Mouse (Mus musculus) bone marrow macrophage, adult 2 months (primary cell): Measurements from ENCODE around the gene Tmem116. TPM values are rescaled to one million over a fixed set of nuclear protein-coding genes. Genes with fewer than 3 reads are reported as not detected.
A peak's percentile ranks its signal among the peaks of the same experiment; 100 is the strongest.

ENCODE experiments used
- H3K27ac ChIP-seq: 2 replicates; pipeline ENCODE4 v1.5.1; 2012; ENCODE audit warnings: low read depth, low read length; ENCODE audit not compliant: insufficient read depth
- H3K4me1 ChIP-seq: 2 replicates; pipeline ENCODE4 v1.6.1; 2012; ENCODE audit warnings: low read length; ENCODE audit not compliant: control insufficient read depth, insufficient read depth
- H3K4me3 ChIP-seq: 2 replicates; pipeline ENCODE4 v1.5.1; 2012; ENCODE audit warnings: mild to moderate bottlenecking, low read length, moderate library complexity; ENCODE audit not compliant: insufficient read depth
- CTCF ChIP-seq: IDR thresholded peaks from 2 replicates; pipeline ENCODE4 v1.5.1; 2012; ENCODE audit warnings: low read depth, mild to moderate bottlenecking, low read length, moderate library complexity
- POLR2A ChIP-seq: IDR thresholded peaks from 2 replicates; pipeline ENCODE4 v1.6.1; 2012; ENCODE audit warnings: mild to moderate bottlenecking, low read depth, low read length, borderline replicate concordance
- polyA plus RNA-seq: library from polyadenylated mRNA; stranded (reverse); fragments of >200 nt; gene quantifications from 2 replicates; pipeline ENCODE4 v1.2.4, GENCODE M21; 2012; ENCODE audit not compliant: missing spikeins, insufficient read depth, insufficient read length

Tmem116 gene
- polyA plus RNA-seq, 1 experiment, result 2.3 TPM

DNA sequence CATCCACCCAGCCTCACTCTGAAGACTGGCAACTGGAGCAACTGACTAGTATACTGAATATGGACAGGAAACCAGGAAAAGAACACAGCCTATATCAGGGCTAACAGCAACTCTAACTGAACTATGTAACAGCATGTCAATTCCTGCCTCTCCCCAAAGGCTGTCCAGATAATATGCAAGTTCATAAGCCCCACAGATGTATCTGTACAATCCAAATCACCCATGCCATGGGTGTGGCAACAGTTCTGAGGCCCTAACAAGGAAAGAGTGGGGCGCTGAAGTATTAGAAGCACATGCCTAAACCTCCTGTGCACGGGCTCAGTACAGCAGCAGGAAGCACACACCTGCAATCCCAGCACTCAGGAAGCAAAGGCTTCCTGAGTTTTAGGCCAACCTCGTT, 83.4 kb downstream of the Tmem116 start:
- no peak overlapping the region for H3K4me3 ChIP-seq
- no peak for TF ChIP-seq CTCF
- TF ChIP-seq POLR2A, result no peak
- peaks cover 5% of the 10 kb centered on the region; the same call in 1 of the 2 replicates for H3K4me1 ChIP-seq
- H3K27ac ChIP-seq, result no peak overlapping the region

DNA sequence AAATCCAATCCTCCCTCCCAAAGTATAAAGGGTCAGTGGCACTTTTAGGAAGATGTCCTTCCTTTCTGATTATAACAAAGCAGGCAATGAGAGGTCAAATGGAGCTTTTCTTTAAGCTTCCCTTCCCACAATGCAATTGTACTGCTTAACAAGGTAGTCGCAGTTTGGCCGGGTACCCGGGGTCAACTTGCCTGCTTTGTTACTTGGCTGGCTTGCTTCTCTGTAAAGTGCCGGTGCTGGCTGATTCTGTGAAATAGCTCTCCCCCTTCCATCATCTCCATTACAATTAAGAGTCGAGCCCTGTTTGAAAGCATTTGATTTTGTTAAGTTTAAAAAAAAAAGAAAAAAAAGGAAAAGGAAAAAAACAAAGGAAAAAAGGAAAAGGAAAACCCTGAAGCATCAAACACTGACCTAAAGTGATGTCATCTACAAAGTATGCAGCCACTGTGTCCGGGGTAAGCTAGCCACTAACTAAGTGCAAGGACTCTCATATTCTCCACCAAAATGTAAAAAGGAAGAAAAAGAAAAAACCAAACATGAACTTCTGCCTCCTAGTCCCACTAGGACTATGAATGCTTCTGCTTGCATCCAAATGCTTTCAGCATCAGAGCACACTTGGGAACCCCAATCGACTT, 85.3 kb downstream of the Tmem116 start:
- Histone ChIP-seq H3K4me3 (no peak overlapping the region), H3K27ac (no peak overlapping the region), H3K4me1 (peaks cover 5% of the 10 kb centered on the region; the same call in 1 of the 2 replicates)
- TF ChIP-seq POLR2A (no peak), CTCF (no peak)

DNA sequence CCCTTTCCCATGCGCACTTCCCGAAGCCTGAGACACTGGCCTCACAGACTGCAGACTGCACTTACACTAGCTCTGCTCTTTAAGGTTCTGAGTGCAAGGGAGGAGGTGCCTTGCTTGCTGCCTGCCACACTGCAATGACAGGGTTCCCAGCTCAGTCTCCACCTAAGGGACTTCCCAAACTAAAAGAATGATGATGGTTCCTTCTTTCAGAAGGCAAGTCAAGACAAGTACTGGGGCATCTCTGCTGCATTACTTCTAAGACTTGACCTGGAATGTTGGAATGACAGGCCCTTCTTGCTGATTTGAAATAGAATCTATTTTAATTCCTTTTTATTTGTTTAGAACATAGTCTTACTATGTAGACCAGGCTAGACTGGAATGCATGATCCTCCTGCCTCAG, 85.9 kb downstream of the Tmem116 start:
- H3K4me3 ChIP-seq, result no peak overlapping the region
- peaks cover 7% of the 10 kb centered on the region for H3K4me1 ChIP-seq
- H3K27ac ChIP-seq, result peak overlapping the region; percentile 13; the same call in 1 of the 2 replicates
- no peak for TF ChIP-seq CTCF
- no peak for TF ChIP-seq POLR2A

DNA sequence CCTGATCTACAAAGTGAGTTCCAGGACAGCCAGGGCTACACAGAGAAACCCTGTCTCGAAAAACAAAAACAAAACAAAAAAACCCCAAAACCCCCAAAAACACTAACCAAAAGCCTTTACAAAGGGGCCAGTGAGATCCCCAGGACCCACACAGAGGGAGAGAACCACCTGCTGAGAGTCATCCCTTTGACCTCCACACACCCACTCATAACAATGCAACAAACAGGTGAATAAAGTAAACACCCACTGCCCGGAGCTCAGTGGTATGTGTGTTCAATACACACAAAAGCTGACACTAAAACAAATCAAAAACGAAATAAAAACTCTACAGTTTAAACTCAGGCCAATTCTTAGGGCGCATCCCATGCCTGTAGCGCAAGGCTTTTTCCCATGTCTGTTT, 88.4 kb downstream of the Tmem116 start:
- Histone ChIP-seq H3K27ac (no peak overlapping the region), H3K4me1 (peaks cover 18% of the 10 kb centered on the region), H3K4me3 (no peak overlapping the region)
- TF ChIP-seq POLR2A (no peak), CTCF (no peak)

DNA sequence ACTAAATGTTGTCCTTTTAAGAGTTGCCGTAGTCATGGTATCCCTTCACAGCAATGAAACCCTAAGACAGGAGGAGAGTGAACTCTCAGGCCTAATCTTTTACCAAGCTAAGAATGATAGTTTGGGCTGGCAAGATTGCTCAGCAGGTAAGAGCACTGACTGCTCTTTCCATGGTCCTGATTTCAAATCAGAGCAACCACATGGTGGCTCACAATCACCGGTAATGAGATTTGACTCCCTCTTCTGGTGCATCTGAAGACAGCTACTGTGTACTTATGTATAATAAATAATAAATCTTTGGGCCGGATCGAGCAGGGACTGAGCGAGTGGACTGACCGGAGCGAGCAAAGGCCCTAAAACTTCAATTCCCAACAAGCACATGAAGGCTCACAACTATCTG, 89.5 kb downstream of the Tmem116 start:
- Histone ChIP-seq H3K4me3 (no peak overlapping the region), H3K27ac (no peak overlapping the region), H3K4me1 (peaks cover 18% of the 10 kb centered on the region)
- TF ChIP-seq CTCF, result no peak
- no peak for TF ChIP-seq POLR2A

DNA sequence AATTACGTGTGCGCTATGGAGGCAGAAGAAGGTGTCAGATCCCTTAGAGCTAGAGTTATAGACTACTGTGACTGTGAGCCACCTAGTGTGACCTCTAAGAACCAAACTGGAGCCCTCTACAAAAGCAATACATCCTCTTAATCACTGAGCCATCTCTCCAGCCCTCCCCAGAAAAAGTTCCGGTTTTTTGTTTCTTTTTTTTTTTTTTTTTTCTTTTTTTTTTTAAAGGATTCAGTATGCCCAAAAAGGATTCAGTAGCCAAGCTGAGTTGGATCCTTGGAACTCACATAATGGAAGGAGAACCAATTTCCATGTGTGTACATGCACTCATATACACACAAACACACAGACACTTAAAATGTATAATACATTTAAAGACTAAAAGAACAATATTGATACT, 91.7 kb downstream of the Tmem116 start:
- H3K4me1 ChIP-seq, result peaks cover 18% of the 10 kb centered on the region
- no peak overlapping the region for H3K4me3 ChIP-seq
- H3K27ac ChIP-seq, result no peak overlapping the region
- TF ChIP-seq CTCF (no peak), POLR2A (no peak)

DNA sequence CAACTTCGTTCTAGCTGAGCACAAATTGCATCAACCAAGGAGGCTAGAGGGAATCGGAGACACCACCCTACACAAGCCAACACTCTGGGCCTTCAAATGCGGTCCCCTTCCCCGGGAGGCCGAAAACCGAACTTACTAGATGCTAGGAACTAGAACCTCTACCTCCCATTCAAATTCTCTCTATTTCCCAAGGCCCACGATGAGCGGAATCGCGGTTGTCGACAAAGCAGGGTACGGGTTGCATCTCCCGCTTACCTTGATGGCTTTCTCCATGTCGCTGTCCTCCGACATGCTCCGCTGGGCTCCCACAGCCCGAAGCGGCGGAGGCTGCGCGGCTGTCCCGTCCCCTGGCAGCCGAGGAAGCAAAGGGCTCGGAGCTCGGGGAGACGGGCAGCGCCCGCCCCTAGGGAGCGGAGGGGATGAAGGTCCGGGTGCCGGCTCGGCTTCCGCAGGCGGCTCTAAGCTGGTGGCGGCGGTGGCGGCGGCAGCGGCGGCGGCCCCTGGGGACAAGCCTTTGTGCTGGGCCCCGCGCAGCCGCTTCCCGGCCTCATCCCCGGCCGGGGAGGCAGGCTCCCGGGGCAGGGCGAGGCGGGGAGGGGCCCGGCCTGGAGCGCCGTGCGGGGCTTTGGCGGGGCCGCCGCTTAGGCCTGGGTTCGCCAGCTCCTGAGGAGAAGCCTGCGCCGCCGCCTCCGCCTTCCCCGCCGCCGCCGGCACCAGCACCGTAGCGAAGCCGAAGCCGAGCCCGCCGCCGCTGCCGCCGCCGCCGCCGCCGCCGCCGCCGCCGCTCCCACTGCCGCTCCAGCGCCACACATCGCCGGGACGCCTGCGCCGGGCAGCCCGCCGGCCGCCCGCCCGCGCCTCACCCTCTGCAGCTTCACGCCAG, 93.5 kb downstream of the Tmem116 start, which contains the start of the genes Adam1a and Gm42878:
Adam1a (minus strand) TSS at position 573 of the 883 bp plus-strand sequence.
Gm42878 (minus strand) TSS at position 573 of the 883 bp plus-strand sequence.
- TF ChIP-seq CTCF (no peak), POLR2A (no peak)
- H3K4me1 ChIP-seq, result peaks cover 18% of the 10 kb centered on the region
- H3K27ac ChIP-seq, result peak within 1 kb of the TSS; percentile 83
- H3K4me3 ChIP-seq, result peak within 1 kb of the TSS; percentile 79

DNA sequence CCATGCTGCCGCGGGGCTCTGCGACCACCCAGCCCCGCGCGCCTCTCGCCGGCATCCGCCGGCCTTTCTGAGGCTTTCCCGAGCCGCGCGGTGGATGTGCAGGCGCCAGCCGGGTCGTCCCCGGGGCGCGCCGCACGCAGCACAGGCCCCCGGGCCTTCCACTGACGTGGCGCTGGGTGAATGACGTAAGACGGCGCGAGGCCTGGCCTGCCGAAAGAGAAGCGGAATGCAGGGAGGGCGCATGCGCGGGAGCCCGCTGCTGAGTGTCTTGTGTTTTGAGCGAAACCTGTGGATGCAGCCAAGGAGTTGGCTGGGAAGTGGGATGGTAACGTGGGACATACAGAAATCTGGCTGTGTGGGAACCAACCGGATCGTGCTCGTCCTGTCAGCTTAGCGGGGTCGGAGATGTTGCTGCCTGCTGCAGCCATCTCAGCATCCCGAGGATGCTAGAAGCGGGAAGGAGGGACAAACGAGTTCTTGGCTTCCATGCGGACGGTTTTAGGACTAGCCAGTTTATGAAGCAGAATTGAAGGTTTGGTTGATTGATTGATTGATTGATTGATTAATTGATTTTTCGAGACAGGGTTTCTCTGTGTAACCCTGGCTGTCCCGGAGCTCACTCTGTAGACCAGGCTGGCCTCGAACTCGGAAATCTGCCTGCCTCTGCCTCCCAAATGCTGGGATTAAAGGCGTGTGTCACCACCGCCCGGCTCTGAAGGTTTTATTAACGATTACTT, 94.3 kb downstream of the Tmem116 start, which contains the start of gene Mapkapk5:
Mapkapk5 (minus strand) TSS at position 113 of the 737 bp plus-strand sequence.
- peak within 1 kb of the TSS; percentile 79 for H3K4me3 ChIP-seq

DNA sequence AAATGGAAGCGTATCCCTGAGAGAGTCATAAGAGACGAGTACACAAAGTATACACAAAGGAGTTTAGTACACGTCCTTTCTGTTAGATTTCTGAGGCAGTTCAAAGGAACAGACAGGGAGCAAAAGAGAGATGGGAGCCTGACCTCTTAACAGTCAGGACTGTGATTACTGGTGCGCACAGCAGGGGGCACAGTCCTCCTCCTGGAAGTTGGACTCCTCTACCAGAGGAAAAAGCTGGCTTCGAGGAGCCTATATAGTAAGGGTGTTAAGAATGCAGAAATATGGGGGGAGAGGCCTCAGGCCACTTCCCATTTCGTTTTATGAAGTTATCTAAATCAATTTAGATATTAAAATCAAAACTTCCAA, 94.8 kb downstream of the Tmem116 start:
- TF ChIP-seq CTCF (no peak), POLR2A (no peak)
- 0 out of 2 replicates have a peak overlapping the region, but pooled peaks have one; percentile 43 for H3K27ac ChIP-seq
- peaks cover 18% of the 10 kb centered on the region for H3K4me1 ChIP-seq
- peak overlapping the region; percentile 79 for H3K4me3 ChIP-seq

More for the DNA sequence above, 94.3 kb downstream of the Tmem116 start, which contains the start of gene Mapkapk5:
- Histone ChIP-seq H3K4me1 (peaks cover 18% of the 10 kb centered on the region), H3K27ac (peak within 1 kb of the TSS; percentile 83)
- TF ChIP-seq CTCF (no peak), POLR2A (no peak)
